In genomic region chr6:119418392-119419251, GRCm38 (mm10) we compare ENCODE assay signal across 9 mouse cellular contexts. TPM values are rescaled to one million over a fixed set of nuclear protein-coding genes. Genes with fewer than 3 reads are reported as not detected.
DNase-seq lines count a peak whose midpoint lies in the region; ATAC-seq and TF ChIP-seq lines count a peak whose summit lies in the region.
"Had no signal": no experiment of that assay in that cellular context is flagged by ENCODE, and none has a peak within 500 bp of the region (broad histone marks: within the 10 kb centered on the region; RNA-seq: fewer than 3 reads in every experiment).

No protein-coding gene starts in this region.

- H3K9ac ChIP-seq in heart, embryonic 12.5 days: no peak overlapping the region
- H3K9ac ChIP-seq in kidney, postnatal 0 days (ENCODE audit: low read depth, low read length): no peak overlapping the region

- peak; percentile 64 for DNase-seq in left cerebral cortex, adult 11 months (ENCODE audit: low spot score)
- DNase-seq in left cerebral cortex, postnatal 4 days: no peak
- peak; percentile 65 for DNase-seq in embryo, embryonic 11 days
- peak; percentile 39 for DNase-seq in kidney, postnatal 0 days (ENCODE audit: low spot score)
- DNase-seq in lung, postnatal 36 days: peak; percentile 91
- no peak for DNase-seq in urinary bladder, adult 18-20 months (ENCODE audit: low spot score in 2 of 2)
- no peak for DNase-seq in natural killer cell, adult 2 months (ENCODE audit: low spot score in 2 of 2)

- H3K4me3 ChIP-seq in heart, embryonic 12.5 days: no peak overlapping the region
- no peak overlapping the region for H3K4me3 ChIP-seq in kidney, postnatal 0 days (replicated peaks; ENCODE audit: low read depth, low read length)

- no peak for TF ChIP-seq CTCF in kidney, postnatal 0 days (IDR thresholded peaks at IDR 0.05; ENCODE audit: low read depth)

- H3K4me2 ChIP-seq in heart, embryonic 12.5 days: no peak overlapping the region
- no peak overlapping the region for H3K4me2 ChIP-seq in kidney, postnatal 0 days (ENCODE audit: low read length)

- 44% methylated on average over 7 of the region's 7 CpGs for WGBS in heart, embryonic 12.5 days
- 41% methylated on average over 7 of the region's 7 CpGs for WGBS in kidney, postnatal 0 days

- ATAC-seq in heart, embryonic 12.5 days (ENCODE audit: insufficient number of reproducible peaks, low FRiP score): peak; percentile 34; the same call in 1 of the 2 replicates
- peak; percentile 65; the same call in 1 of the 2 replicates for ATAC-seq in kidney, postnatal 0 days (replicated peaks; ENCODE audit: low FRiP score, low read depth)
- ATAC-seq: Patski had no signal

- no peaks in the 10 kb centered on the region for H3K27me3 ChIP-seq in heart, embryonic 12.5 days (replicated peaks)
- no peaks in the 10 kb centered on the region for H3K27me3 ChIP-seq in kidney, postnatal 0 days (ENCODE audit: insufficient read depth, low read length)

- intact Hi-C loops in left cerebral cortex, postnatal 4 days (cut with DNase I): no loop called here

- no peaks in the 10 kb centered on the region for H3K36me3 ChIP-seq in heart, embryonic 12.5 days
- no peaks in the 10 kb centered on the region for H3K36me3 ChIP-seq in kidney, postnatal 0 days (ENCODE audit: insufficient read depth, low read length)

- H3K9me3 ChIP-seq in heart, embryonic 12.5 days (replicated peaks): no peaks in the 10 kb centered on the region
- no peaks in the 10 kb centered on the region for H3K9me3 ChIP-seq in kidney, postnatal 0 days (replicated peaks; ENCODE audit: low read length)

- H3K4me1 ChIP-seq in heart, embryonic 12.5 days (replicated peaks): peaks cover 34% of the 10 kb centered on the region
- peaks cover 3% of the 10 kb centered on the region for H3K4me1 ChIP-seq in kidney, postnatal 0 days (replicated peaks; ENCODE audit: insufficient read depth, low read length)

- peak overlapping the region; percentile 50 for H3K27ac ChIP-seq in heart, embryonic 12.5 days (ENCODE audit: poor library complexity, severe bottlenecking)
- peak overlapping the region; percentile 54 for H3K27ac ChIP-seq in kidney, postnatal 0 days

RNA-seq across cellular contexts. Expression of gene Adipor2, which starts 1.1 kb away (rescaled TPM):
- 10 to 100 TPM; 39.5 to 40.2 TPM for total RNA-seq in left cerebral cortex, postnatal 4 days (2021)
- 27.8 and 30.2 TPM in 2 replicates for polyA plus RNA-seq in heart, embryonic 12.5 days (2016; fragmentation: Nextera tagmentation; extraction: Ambion mirVana)
- polyA plus RNA-seq in kidney, postnatal 0 days (2015; fragmentation: Nextera tagmentation; extraction: Ambion mirVana): 43.3 and 47.3 TPM in 2 replicates

Comparison
In these comparisons a context has a peak if more than half of its experiments do, and no peak if none do; other contexts are left out.
1. DNase-seq: peak in left cerebral cortex, adult 11 months (single experiment), embryo, embryonic 11 days (single experiment), kidney, postnatal 0 days (single experiment) and lung, postnatal 36 days (single experiment); none in left cerebral cortex, postnatal 4 days (single experiment), urinary bladder, adult 18-20 months (0 of 2) and natural killer cell, adult 2 months (0 of 2).